Mouse (Mus musculus) erythroblast, embryonic 14.5 days (primary cell): ENCODE data around the gene Cog4. TPM values are rescaled to one million over a fixed set of nuclear protein-coding genes. Genes with fewer than 3 reads are reported as not detected.

Source experiments
- H3K27me3 ChIP-seq: 2 replicates; pipeline ENCODE4 v1.6.1; 2012; ENCODE audit warnings: inconsistent platforms; ENCODE audit not compliant: control insufficient read depth
- H3K36me3 ChIP-seq: 2 replicates; pipeline ENCODE4 v1.6.1; 2012; ENCODE audit warnings: mild to moderate bottlenecking, inconsistent platforms; ENCODE audit not compliant: control insufficient read depth
- H3K4me1 ChIP-seq: 2 replicates; pipeline ENCODE4 v1.6.1; 2012; ENCODE audit warnings: inconsistent platforms; ENCODE audit not compliant: control insufficient read depth
- H3K4me3 ChIP-seq: replicated peaks from 2 replicates; pipeline ENCODE3; 2012; ENCODE audit warnings: moderate library complexity, mild to moderate bottlenecking, inconsistent platforms
- H3K9me3 ChIP-seq: 2 replicates; pipeline ENCODE4 v1.6.1; 2012; ENCODE audit warnings: low read length, inconsistent platforms, mixed read lengths; ENCODE audit not compliant: control insufficient read depth
- GATA1 ChIP-seq: IDR thresholded peaks from 2 replicates; pipeline ENCODE4 v1.6.1; 2012; ENCODE audit warnings: low read length, inconsistent platforms, mixed read lengths
- TAL1 ChIP-seq: IDR thresholded peaks from 3 replicates; pipeline ENCODE4 v1.6.1; 2012; ENCODE audit warnings: low read length, inconsistent platforms, mixed read lengths
- polyA plus RNA-seq: library from polyadenylated mRNA; stranded (reverse); fragments of >175 nt; gene quantifications from 2 replicates; pipeline ENCODE4 v1.2.3, GENCODE M21; 2012

The Cog4 gene
- polyA plus RNA-seq, 1 experiment: 0.67 TPM

DNA sequence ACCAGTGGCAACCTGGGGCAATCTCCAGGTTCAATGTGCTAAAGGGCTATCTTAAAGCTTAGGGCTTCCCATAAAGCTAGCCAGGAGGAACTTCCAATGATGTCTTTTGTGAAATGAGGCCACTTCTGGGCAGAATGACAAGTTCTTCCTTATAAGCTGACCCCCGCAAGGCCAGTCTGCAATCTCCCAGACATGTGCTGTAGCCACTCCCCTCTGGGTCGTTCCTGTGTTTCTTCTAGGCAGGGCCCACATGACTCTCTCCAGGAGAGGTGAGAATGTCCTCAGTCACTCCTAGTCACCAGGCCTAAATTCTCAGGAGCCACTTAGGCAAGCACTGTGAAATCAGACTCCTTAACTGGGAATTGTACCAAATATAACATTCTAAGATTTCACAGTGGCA is 36.6 kb upstream of the Cog4 start:
- Histone ChIP-seq H3K4me3 (no peak overlapping the region), H3K9me3 (no peaks in the 10 kb centered on the region), H3K4me1 (peaks cover 3% of the 10 kb centered on the region; the same call in 1 of the 2 replicates), H3K27me3 (no peaks in the 10 kb centered on the region), H3K36me3 (peaks cover 67% of the 10 kb centered on the region)
- TF ChIP-seq GATA1 (no peak), TAL1 (no peak)

DNA sequence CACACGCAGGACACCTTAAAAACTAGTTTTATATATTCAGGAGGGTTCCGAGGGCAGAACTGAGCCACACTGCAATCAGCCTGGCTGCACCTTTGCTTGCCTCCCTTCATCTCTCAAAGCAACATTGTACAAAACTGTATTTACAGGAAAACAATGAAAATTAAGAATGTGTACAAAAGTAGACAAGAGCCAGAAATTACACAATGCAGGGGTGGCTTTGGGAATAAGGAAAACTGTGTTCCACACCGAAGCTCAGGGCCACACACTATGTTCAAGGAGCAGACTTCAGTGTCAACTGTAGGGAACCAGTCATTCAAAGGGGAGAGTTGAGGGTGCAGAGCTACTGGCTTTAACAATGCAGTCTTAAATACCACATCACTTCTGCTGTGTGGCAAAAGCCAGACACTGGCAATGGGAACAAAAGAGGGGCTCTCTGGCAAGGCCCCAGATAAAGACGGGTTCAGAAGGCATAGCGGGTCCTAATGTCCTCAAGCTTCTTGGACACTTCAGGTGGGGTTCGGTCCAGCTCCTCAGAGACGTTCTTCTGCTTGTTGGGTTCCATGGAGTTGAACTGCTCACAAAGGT is 35.8 kb upstream of the Cog4 start:
- no peak for TF ChIP-seq GATA1
- TF ChIP-seq TAL1: no peak
- H3K9me3 ChIP-seq: no peaks in the 10 kb centered on the region
- peaks cover 3% of the 10 kb centered on the region; the same call in 1 of the 2 replicates for H3K4me1 ChIP-seq
- no peak overlapping the region for H3K4me3 ChIP-seq
- peaks cover 74% of the 10 kb centered on the region for H3K36me3 ChIP-seq
- H3K27me3 ChIP-seq: no peaks in the 10 kb centered on the region

DNA sequence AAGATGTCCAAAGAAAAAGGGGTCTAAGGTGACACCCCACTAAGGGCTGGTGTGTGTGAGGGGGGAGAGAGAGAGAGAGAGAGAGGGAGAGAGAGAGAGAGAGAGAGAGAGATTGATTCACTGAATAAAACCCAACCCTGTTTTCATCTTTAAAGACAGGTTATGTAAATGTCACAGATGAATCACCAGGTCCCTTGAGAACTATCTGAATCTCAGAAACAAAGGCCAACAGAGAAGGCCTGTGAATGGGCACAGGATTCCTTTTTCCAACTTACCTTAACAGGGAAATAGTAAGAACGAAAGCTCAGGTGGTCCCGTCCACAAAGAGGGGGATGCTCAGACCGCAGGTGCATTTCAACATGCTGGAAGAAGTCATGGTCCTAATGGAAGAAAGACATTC is 35.3 kb upstream of the Cog4 start:
- H3K4me1 ChIP-seq: no peaks in the 10 kb centered on the region
- no peak for TF ChIP-seq TAL1
- TF ChIP-seq GATA1: no peak
- H3K27me3 ChIP-seq: no peaks in the 10 kb centered on the region
- no peaks in the 10 kb centered on the region for H3K9me3 ChIP-seq
- peaks cover 80% of the 10 kb centered on the region for H3K36me3 ChIP-seq
- no peak overlapping the region for H3K4me3 ChIP-seq

DNA sequence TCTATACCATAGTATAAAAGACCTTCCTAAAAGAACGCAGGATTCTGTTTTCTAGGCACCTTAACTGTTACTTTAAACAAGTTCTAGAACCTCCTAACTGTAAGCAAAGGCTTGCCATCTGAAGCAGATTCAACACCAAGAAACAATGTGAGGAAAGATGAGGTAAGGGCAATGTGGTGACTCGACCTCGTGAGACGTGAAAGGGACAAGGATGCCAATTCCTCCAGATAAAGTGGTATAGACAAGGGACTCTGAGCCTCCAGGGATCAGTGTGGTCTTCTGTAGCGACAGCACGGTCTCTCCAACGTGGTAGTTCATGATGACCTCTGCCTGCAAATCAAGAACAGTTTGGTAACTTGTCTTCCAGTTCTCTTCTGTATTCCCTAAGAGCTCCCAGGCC is 34.6 kb upstream of the Cog4 start:
- Histone ChIP-seq H3K4me1 (no peaks in the 10 kb centered on the region), H3K9me3 (no peaks in the 10 kb centered on the region), H3K36me3 (peaks cover 87% of the 10 kb centered on the region), H3K4me3 (no peak overlapping the region), H3K27me3 (no peaks in the 10 kb centered on the region)
- TF ChIP-seq GATA1 (no peak), TAL1 (no peak)

DNA sequence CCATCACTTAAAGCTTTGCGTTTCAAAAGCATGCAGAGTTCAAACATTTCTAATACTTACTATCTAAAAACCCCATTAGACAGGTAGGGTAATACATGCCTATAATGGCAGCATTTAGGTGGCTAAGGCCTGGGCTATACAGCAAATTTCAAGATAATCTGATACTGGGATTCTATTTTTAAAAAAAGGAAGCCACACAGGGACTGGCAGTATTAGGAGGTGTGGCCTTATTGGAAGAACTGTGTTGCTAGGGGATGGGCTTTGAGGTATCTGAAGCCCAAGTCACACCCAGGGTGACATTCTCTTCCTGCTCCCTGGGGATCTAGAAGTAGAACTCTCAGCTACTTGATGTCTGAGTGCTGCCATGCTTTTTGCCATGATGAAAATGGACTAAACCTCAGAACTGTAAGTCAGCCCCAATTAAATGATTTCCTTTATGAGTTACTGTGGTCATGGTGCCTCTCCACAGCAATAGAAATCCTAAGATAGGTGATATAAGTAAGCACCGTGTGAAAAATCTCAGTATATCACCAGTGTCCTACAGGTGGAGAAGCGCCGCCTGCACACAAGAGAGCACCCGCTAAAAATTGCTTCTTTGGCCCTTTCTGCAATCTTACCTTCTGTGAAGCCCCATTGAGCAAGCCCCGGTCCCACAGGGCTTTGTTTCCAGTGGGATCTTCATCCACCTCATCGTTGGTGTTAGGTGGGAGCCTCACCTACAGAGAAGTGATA is 33.9 kb upstream of the Cog4 start:
- no peaks in the 10 kb centered on the region for H3K27me3 ChIP-seq
- no peaks in the 10 kb centered on the region for H3K9me3 ChIP-seq
- no peak overlapping the region for H3K4me3 ChIP-seq
- no peaks in the 10 kb centered on the region for H3K4me1 ChIP-seq
- TF ChIP-seq GATA1 (no peak), TAL1 (no peak)
- H3K36me3 ChIP-seq: peaks cover 94% of the 10 kb centered on the region

DNA sequence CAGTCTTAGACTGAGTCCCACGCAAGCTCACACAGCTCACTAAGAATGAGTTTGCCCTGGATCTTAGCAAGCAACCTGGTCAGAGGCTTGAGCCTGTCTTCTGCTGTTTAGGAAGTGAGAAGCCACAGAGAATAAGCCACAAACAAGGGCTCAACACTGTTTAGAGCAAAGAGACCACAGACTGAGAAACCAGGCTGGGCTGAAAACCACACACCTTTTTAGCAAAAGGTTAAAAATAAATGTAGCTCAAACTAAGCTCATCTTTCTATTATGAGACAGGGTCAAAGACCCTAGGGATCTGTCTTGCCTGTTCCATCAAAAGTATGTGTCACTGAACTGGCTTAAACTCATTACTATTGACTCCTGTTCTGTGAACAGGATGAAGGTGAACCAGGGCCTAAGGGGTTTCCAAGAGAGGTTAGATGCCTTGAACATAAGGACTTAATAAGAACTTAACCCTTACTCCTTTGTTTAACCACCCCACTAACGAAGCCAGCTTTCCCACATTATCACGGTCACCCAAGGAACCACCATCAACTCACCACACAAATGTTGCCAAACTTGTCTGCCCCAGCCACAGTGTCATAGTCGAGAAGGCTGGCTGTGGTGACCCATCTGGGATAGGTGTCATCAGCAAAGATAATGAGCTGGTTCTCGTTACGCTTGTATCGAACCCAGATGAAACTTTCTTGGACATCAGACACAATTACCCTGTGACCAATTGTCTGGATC is 33.2 kb upstream of the Cog4 start:
- Histone ChIP-seq H3K4me1 (no peaks in the 10 kb centered on the region), H3K4me3 (no peak overlapping the region), H3K36me3 (peaks cover 99% of the 10 kb centered on the region), H3K27me3 (no peaks in the 10 kb centered on the region), H3K9me3 (no peaks in the 10 kb centered on the region)
- TF ChIP-seq TAL1: no peak
- no peak for TF ChIP-seq GATA1

DNA sequence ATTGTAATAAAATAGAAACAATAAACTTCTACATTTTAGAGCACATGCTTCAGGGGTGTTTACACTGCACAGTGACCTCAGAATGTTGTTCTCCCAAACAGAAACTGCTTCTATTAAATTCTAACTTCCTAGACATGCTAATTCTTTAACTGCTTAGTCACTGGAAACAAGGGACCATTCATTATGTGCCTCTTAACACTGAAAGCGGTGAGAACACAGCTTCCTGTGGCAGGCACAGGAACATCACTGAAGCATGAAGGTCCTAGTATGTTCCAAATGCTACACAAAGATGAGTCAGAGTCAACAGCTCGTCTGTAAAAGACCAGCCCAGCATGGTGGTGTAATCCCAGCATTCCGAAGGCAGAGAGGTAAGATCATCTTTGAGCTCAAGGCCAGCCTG is 31.1 kb upstream of the Cog4 start:
- TF ChIP-seq GATA1: no peak
- no peak for TF ChIP-seq TAL1
- Histone ChIP-seq H3K27me3 (no peaks in the 10 kb centered on the region), H3K4me3 (no peak overlapping the region), H3K4me1 (no peaks in the 10 kb centered on the region), H3K36me3 (peaks cover 100% of the 10 kb centered on the region), H3K9me3 (no peaks in the 10 kb centered on the region)

DNA sequence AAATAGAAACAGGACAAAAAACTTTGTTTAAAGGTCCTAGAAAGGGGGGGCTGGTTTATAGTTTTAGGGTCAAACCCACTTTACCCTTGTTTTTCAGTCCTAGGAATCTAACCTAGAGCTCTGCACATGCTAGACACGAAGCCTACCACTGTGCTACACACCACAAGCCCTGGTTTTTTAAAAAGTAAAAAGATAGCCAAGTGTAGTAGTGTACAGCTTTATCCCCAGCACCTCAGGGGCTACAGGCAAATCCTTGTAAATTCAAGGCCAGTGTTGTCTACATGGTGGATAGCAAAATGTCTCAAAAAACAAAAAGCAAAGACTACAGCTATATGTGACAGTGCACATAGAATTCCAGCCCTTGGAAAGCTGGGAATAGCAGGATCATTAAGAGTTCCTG is 29.4 kb upstream of the Cog4 start:
- Histone ChIP-seq H3K27me3 (no peaks in the 10 kb centered on the region), H3K9me3 (no peaks in the 10 kb centered on the region), H3K4me1 (no peaks in the 10 kb centered on the region), H3K36me3 (peaks cover 100% of the 10 kb centered on the region), H3K4me3 (no peak overlapping the region)
- TF ChIP-seq GATA1: no peak
- no peak for TF ChIP-seq TAL1

DNA sequence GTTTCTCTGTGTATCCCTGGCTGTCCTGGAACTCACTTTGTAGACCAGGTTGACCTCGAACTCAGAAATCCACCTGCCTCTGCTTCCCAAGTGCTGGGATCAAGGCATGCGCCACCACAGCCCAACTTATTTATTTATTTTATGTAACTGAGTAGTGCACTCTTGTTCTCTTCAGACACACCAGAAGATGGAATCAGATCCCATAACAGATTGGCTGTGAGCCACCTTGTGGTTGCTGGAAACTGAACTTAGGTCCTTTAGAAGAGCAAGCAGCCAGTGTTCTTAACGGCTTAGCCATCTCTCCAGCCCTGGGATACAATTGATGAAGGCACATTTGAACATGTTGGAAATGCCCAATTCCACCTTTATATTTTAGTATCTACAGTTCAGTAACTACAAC is 27.8 kb upstream of the Cog4 start:
- Histone ChIP-seq H3K36me3 (peaks cover 100% of the 10 kb centered on the region), H3K4me1 (no peaks in the 10 kb centered on the region), H3K9me3 (no peaks in the 10 kb centered on the region), H3K27me3 (no peaks in the 10 kb centered on the region), H3K4me3 (no peak overlapping the region)
- TF ChIP-seq TAL1: no peak
- no peak for TF ChIP-seq GATA1
